Mouse (Mus musculus) neural tube, embryonic 15.5 days (tissue): ENCODE data around the gene Dclk2. TPM values are rescaled to one million over a fixed set of nuclear protein-coding genes. Genes with fewer than 3 reads are reported as not detected.

Experiments used
- ATAC-seq: fragments of 200-750 bp; cut with Nextera tagmentation; 2 replicates; pipeline ENCODE4 v1.8.0; 2017; ENCODE audit warnings: mild to moderate bottlenecking, moderate TSS enrichment, moderate library complexity; ENCODE audit not compliant: low FRiP score
- H3K27ac ChIP-seq: fragments of 300-500 bp; sonication (generic); replicated peaks from 2 replicates; pipeline ENCODE4 v1.5.1; 2015; ENCODE audit warnings: mild to moderate bottlenecking, inconsistent platforms
- H3K27me3 ChIP-seq: fragments of 300-500 bp; sonication (generic); replicated peaks from 2 replicates; pipeline ENCODE4 v1.6.1; 2015; ENCODE audit warnings: inconsistent platforms
- H3K36me3 ChIP-seq: fragments of 300-500 bp; sonication (generic); 2 replicates; pipeline ENCODE4 v1.6.1; 2015; ENCODE audit warnings: inconsistent platforms
- H3K4me1 ChIP-seq: fragments of 300-500 bp; sonication (generic); 2 replicates; pipeline ENCODE4 v1.6.1; 2015; ENCODE audit warnings: inconsistent platforms
- H3K4me2 ChIP-seq: fragments of 300-500 bp; sonication (generic); 2 replicates; pipeline ENCODE4 v1.6.1; 2015; ENCODE audit warnings: inconsistent platforms, mild to moderate bottlenecking, moderate library complexity
- H3K4me3 ChIP-seq: fragments of 300-500 bp; sonication (generic); replicated peaks from 2 replicates; pipeline ENCODE4 v1.5.1; 2015; ENCODE audit warnings: mild to moderate bottlenecking, inconsistent platforms
- H3K9ac ChIP-seq: fragments of 300-500 bp; sonication (generic); replicated peaks from 2 replicates; pipeline ENCODE4 v1.6.1; 2015; ENCODE audit warnings: mild to moderate bottlenecking, inconsistent platforms
- H3K9me3 ChIP-seq: fragments of 300-500 bp; sonication (generic); replicated peaks from 2 replicates; pipeline ENCODE4 v1.6.1; 2016; ENCODE audit warnings: inconsistent platforms
- WGBS: fragments of 180-500 bp; shearing (Covaris S2); methylation state at CpG from one replicate; pipeline ENCODE4 v1.1.7; 2015; ENCODE audit warnings: mixed read lengths; 5-methylcytosine and 5-hydroxymethylcytosine counted together
- polyA plus RNA-seq: library from polyadenylated mRNA; unstranded; fragments of >200 nt; fragmentation: Nextera tagmentation; extraction: Ambion mirVana; gene quantifications from 2 replicates; pipeline ENCODE4 v1.2.1, GENCODE M21; 2015

The Dclk2 gene
- polyA plus RNA-seq, 1 experiment from 2014 or later: 73.4 TPM

DNA sequence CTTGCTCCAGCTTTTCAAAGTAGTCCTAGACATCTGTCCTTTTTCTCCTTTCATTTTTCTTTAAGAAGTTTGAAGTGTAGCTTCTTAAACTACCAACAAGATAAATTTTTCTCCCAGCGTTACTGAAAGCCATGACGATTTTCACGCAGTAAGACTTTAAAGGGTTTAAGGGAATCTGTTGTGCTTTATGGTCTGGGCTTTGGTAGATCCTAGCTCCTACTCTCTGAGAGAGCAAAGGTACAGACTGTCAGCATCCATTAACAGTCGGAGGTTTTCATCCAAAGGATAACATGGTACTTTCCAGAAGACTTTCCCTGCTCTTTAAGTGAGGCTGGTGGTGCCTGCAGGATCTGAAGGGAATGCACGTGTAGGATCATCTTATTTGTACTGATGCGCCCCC lies 151.7 kb downstream of the Dclk2 start:
- no peaks in the 10 kb centered on the region for H3K27me3 ChIP-seq
- no peaks in the 10 kb centered on the region for H3K9me3 ChIP-seq
- no peak overlapping the region for H3K9ac ChIP-seq
- no peak overlapping the region for H3K4me2 ChIP-seq
- H3K36me3 ChIP-seq: no peaks in the 10 kb centered on the region
- ATAC-seq: no peak
- 47% methylated on average over 6 of the region's 6 CpGs for WGBS
- H3K4me3 ChIP-seq: no peak overlapping the region
- peaks cover 12% of the 10 kb centered on the region for H3K4me1 ChIP-seq
- no peak overlapping the region; the same call in 1 of the 2 replicates for H3K27ac ChIP-seq

DNA sequence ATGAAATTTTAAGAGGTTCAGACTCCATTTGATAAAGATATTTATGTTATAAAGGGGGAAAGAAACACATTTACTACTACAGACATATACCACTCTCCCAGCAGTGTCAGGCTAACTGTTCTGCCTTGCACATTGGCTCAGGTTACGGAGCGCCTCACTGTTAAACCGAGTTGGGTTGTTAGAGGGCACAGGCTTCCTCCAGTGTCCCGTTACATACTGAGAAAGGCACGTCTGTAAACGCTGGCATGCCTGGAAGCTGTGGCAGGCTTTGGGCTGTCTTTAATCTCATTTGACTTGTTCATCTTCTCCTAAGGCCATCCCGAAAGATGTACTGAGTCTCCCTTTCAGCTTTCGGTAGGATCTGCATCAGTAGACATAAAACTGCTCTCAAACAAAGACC lies 152.1 kb downstream of the Dclk2 start:
- H3K9me3 ChIP-seq: no peaks in the 10 kb centered on the region
- H3K4me1 ChIP-seq: peaks cover 12% of the 10 kb centered on the region
- 16% methylated on average over 8 of the region's 8 CpGs for WGBS
- no peak overlapping the region for H3K4me3 ChIP-seq
- H3K36me3 ChIP-seq: no peaks in the 10 kb centered on the region
- no peak for ATAC-seq
- H3K27ac ChIP-seq: no peak overlapping the region; the same call in 1 of the 2 replicates
- no peak overlapping the region for H3K9ac ChIP-seq
- no peaks in the 10 kb centered on the region for H3K27me3 ChIP-seq
- H3K4me2 ChIP-seq: 0 out of 2 replicates have a peak overlapping the region, but pooled peaks have one; percentile 13

DNA sequence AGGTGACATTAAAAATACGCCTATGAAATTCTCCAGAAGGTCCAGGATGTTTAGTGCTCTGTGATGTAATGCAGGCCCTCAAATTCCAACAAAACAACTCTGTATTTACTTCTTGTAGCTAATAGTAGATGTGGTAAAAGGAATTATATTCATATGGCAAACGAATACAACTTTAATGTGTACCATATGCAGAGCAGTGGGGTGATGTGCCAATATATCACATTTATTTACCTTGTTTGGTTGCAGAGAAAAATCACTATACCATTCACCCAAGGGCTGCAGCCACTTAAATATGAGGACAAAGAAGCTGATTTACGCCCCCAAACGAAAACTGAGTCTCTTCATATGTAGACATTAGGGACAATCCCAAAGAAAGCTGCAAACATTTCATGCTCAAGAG lies 158.2 kb downstream of the Dclk2 start:
- Histone ChIP-seq H3K27me3 (no peaks in the 10 kb centered on the region), H3K9me3 (no peaks in the 10 kb centered on the region), H3K9ac (no peak overlapping the region), H3K27ac (peak overlapping the region; percentile 30), H3K4me2 (no peak overlapping the region), H3K4me3 (no peak overlapping the region), H3K36me3 (no peaks in the 10 kb centered on the region), H3K4me1 (peaks cover 5% of the 10 kb centered on the region; the same call in 1 of the 2 replicates)
- ATAC-seq: no peak
- 67% methylated on average over 4 of the region's 4 CpGs for whole genome bisulfite sequencing

DNA sequence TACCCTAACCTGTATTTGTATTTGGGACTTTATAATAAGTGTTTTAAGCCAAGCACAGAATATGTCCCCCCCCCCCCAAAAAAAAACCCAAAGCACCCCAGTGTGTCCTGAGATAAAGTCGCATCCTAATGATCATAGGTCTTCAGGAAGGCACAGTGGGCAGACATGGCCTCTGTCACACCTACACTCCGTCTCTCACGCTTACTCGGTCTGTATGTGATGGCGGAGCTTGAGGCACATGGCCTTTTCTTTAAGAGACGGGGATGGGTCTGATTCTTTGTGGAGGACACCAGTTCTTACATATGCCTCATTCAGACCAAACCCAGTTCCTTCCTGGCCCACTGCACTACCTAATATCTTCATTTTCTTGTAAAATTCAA lies 158.6 kb downstream of the Dclk2 start:
- H3K4me2 ChIP-seq: no peak overlapping the region
- peak; percentile 42; the same call in 1 of the 2 replicates for ATAC-seq
- 83% methylated on average over 6 of the region's 6 CpGs for WGBS
- peaks cover 5% of the 10 kb centered on the region; the same call in 1 of the 2 replicates for H3K4me1 ChIP-seq
- no peaks in the 10 kb centered on the region for H3K27me3 ChIP-seq
- no peak overlapping the region for H3K4me3 ChIP-seq
- no peak overlapping the region for H3K9ac ChIP-seq
- peak overlapping the region; percentile 30 for H3K27ac ChIP-seq
- H3K9me3 ChIP-seq: no peaks in the 10 kb centered on the region
- H3K36me3 ChIP-seq: no peaks in the 10 kb centered on the region

DNA sequence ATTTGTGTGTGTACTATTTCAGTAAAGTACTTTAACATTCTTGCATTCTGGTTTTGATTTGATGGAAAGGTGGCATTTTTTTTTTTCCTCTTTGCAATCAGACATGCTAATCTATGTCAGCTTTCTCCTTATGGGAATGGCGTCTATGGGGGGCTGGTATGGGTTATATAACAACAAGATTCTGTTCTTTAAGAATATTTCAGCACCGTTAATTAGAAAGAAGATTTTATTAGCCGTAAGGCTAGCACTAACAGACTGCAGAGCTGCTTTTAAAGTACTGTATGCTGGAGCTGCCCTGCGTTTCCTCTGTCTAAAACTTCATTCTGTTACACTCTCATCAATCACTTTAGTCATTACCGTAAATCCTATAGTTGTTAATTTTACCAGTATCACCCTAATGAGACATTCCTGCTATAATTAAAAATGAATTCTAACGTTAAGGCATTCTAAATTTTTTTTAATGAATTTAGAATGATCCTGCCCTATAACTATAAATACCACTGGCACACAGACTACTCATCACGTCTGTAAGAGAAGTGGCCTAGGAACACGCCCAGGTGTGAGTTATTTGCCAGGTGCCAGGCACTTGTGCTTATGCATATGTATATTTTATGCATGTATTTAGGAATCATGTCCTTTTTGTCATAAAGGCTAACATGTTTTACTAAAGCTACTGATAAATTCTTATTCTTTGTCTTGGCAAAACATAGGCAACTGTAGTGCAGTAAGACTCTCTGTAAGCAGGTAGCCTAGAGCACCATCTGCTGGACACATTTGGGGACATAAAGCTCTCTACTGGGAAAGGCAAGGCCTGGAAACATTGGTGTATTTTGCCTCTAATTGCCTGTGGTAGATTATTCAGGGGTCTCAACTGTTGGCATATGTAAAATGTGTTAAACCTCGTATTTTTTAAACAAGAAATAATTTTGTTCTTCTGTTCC lies 159.3 kb downstream of the Dclk2 start:
- 0 out of 2 replicates have a peak overlapping the region, but pooled peaks have one; percentile 9 for H3K4me2 ChIP-seq
- H3K36me3 ChIP-seq: no peaks in the 10 kb centered on the region
- 37% methylated on average over 9 of the region's 9 CpGs for WGBS
- H3K9me3 ChIP-seq: no peaks in the 10 kb centered on the region
- H3K4me1 ChIP-seq: peaks cover 5% of the 10 kb centered on the region; the same call in 1 of the 2 replicates
- H3K27ac ChIP-seq: peak overlapping the region; percentile 66; the same call in 1 of the 2 replicates
- no peaks in the 10 kb centered on the region for H3K27me3 ChIP-seq
- peak; percentile 92 for ATAC-seq
- H3K9ac ChIP-seq: no peak overlapping the region
- H3K4me3 ChIP-seq: no peak overlapping the region

DNA sequence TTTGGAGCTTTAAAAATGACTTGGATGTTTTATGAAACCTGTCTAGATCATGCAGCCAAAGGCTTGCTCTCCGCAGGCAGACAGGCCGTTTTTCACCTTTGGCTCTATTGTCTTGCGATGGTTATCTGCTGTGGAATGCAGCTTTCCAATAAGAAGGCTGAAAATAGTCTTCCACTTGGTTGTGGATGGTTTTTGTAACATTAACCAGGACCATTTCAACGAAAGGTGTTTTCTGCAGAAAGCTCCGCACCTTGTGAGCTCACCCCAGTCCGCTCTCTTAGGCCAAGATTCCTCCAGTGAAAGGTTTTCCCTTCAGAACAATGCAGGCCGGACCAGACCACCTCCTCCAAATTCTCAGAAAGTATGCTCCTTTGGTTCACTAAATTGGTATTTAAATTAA lies 160.2 kb downstream of the Dclk2 start:
- peaks cover 5% of the 10 kb centered on the region; the same call in 1 of the 2 replicates for H3K4me1 ChIP-seq
- H3K27me3 ChIP-seq: no peaks in the 10 kb centered on the region
- no peaks in the 10 kb centered on the region for H3K36me3 ChIP-seq
- WGBS: 61% methylated on average over 7 of the region's 7 CpGs
- no peak overlapping the region for H3K4me3 ChIP-seq
- H3K27ac ChIP-seq: peak overlapping the region; percentile 66
- no peak overlapping the region; the same call in 1 of the 2 replicates for H3K9ac ChIP-seq
- ATAC-seq: no peak
- no peak overlapping the region; the same call in 1 of the 2 replicates for H3K4me2 ChIP-seq
- no peaks in the 10 kb centered on the region for H3K9me3 ChIP-seq

DNA sequence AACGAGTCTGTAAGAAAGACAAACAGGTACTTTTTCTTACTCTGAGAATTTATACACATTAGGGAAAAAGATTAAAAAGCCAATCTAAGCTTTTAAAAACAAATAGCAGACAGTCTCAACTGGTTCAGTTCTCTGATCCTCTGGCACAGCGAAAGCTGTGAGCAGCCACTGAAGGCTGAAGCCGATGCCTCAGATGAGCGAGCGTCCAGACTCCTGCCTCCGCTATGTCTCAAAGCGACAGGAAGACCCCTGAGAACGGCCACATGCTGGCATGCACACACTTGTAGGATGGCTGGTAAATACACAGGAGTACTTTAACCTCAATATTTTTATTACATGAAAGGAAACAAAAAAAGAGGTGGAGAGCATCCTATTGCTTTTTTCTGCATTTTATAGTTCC lies 160.8 kb downstream of the Dclk2 start:
- peak overlapping the region; percentile 60 for H3K27ac ChIP-seq

DNA sequence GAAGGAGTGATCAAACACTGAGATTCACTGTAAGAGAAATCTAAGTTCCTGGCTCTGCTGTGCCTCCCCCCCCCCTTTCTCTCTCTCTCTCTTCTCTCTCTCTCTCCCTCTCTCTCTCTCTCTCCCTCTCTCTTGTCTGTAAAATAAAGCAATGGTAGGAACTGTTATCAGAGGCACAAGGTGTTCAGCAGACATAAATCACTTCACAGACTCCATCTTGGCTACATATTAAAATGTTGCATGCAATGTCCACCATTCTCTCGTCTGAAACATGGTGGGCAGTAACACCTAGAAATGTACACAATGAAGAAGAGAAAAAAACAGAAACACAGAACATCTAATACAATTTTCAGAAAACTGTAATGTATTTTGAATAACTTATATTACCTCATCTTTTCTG lies 161.3 kb downstream of the Dclk2 start:
- Histone ChIP-seq H3K36me3 (no peaks in the 10 kb centered on the region), H3K27ac (no peak overlapping the region), H3K4me2 (no peak overlapping the region), H3K9me3 (no peaks in the 10 kb centered on the region), H3K27me3 (no peaks in the 10 kb centered on the region), H3K4me1 (peaks cover 14% of the 10 kb centered on the region; the same call in 1 of the 2 replicates), H3K4me3 (no peak overlapping the region), H3K9ac (no peak overlapping the region)
- ATAC-seq: 0 out of 2 replicates have a peak, but pooled peaks have one; percentile 39
- WGBS: 64% methylated on average over 1 of the region's 1 CpGs

More for the DNA sequence above, 160.8 kb downstream of the Dclk2 start:
- no peak overlapping the region for H3K4me3 ChIP-seq
- peak overlapping the region; percentile 36 for H3K4me2 ChIP-seq
- no peaks in the 10 kb centered on the region for H3K27me3 ChIP-seq
- H3K9me3 ChIP-seq: no peaks in the 10 kb centered on the region
- 39% methylated on average over 8 of the region's 8 CpGs for WGBS
- no peak overlapping the region for H3K9ac ChIP-seq
- no peaks in the 10 kb centered on the region for H3K36me3 ChIP-seq
- ATAC-seq: no peak
- H3K4me1 ChIP-seq: peaks cover 10% of the 10 kb centered on the region; the same call in 1 of the 2 replicates

DNA sequence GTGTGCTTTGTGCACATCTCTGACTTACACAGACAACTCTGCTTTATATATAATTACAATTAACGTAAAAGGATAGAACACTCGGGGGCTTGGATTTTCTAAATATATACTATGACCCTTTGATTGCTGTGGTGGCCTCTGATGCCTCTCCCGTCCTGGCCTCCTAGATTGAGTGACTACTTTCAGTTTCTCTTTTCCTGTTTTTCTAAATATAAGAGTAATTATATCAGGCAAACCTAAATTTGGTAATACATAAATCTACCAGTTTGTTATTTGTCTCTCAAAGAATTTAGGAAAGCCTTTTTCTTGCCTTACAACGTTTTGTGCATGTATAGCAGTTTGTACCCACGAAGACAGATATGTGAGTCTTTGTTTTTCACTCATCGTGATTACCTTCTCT lies 161.9 kb downstream of the Dclk2 start:
- Histone ChIP-seq H3K27ac (no peak overlapping the region), H3K9ac (no peak overlapping the region; the same call in 1 of the 2 replicates)

DNA sequence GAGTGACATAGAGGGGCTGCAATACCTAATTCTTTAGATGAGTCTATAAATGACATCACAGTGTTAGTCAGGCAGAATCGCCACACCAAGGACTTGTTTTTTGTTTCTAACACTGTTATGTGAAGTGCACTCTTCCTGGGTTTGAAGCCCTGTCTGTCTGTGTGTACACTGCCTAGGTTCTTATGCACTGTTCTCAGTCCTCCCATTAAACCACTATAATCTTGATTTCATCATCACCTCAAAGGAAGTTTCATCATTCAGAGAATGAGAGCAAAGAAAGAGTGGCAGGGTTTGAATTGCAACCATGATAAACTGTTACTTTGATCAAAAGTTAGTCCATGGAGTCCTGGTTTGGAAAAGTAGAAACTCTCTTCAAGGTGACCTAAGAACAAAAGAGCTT lies 164.1 kb downstream of the Dclk2 start:
- Histone ChIP-seq H3K9me3 (no peaks in the 10 kb centered on the region), H3K4me1 (peaks cover 15% of the 10 kb centered on the region; the same call in 1 of the 2 replicates), H3K27ac (no peak overlapping the region), H3K27me3 (no peaks in the 10 kb centered on the region), H3K36me3 (no peaks in the 10 kb centered on the region), H3K9ac (no peak overlapping the region), H3K4me2 (no peak overlapping the region), H3K4me3 (no peak overlapping the region)
- no peak for ATAC-seq
- WGBS: 89% methylated on average over 1 of the region's 1 CpGs

More for the DNA sequence above, 161.9 kb downstream of the Dclk2 start:
- ATAC-seq: no peak
- H3K4me3 ChIP-seq: no peak overlapping the region
- no peak overlapping the region for H3K4me2 ChIP-seq
- whole genome bisulfite sequencing: 74% methylated on average over 6 of the region's 6 CpGs
- H3K4me1 ChIP-seq: peaks cover 15% of the 10 kb centered on the region; the same call in 1 of the 2 replicates
- H3K27me3 ChIP-seq: no peaks in the 10 kb centered on the region
- H3K36me3 ChIP-seq: no peaks in the 10 kb centered on the region
- H3K9me3 ChIP-seq: no peaks in the 10 kb centered on the region

DNA sequence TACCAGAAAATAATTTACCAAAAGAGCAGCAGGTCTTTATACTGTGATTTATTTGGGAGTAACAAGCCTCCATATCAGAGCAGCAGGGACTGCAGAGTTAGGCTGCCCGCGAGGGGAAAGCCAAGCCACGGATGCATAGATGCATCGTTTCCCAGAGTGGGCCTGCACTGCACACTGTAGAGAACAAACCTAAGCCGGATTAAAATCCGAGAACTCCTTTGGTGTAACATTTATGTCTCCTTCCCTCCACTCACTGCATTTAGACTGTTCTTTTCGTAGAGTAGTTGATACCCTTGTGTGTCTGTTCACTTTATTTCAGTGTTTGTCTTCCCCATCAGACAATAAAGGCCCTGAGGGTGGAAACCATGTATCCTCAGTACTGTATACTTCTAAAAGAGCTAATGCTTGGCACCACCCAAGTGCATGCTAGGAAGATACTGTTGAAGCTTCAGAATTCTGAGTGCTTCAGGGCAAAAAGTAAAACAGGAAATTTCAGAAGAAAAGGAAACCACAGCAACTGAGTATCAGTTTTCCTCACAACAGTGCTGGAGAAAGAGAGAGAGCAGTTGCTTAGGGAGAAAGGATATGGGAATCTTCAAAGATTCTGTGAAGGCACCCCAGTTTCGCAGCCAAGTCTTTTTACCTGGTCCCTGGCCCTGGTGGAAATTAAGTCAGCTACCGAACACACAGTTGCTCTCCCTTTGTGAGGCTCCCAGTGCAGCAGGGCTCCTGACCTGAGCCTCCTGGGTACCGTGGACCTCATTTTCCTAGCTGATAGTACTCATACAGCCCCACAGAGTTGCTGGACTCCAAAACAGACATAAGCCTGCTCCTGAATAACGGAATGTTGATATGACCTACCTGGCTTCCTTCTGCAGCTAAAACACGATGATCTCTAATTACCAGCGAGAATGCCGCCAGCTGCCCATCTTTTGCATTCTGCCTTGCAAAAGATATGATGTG lies 165.8 kb downstream of the Dclk2 start:
- Histone ChIP-seq H3K27me3 (no peaks in the 10 kb centered on the region), H3K9me3 (no peaks in the 10 kb centered on the region), H3K27ac (peak overlapping the region; percentile 68), H3K4me3 (no peak overlapping the region), H3K36me3 (no peaks in the 10 kb centered on the region), H3K4me2 (peak overlapping the region; percentile 11; the same call in 1 of the 2 replicates), H3K9ac (no peak overlapping the region), H3K4me1 (peaks cover 15% of the 10 kb centered on the region)
- 57% methylated on average over 14 of the region's 14 CpGs for WGBS
- ATAC-seq: no peak
